Mouse (Mus musculus) MEL (cell line): ENCODE measurements around the gene Armc8.

Experiments used
- CTCF ChIP-seq, 3 experiments: IDR thresholded peaks in 2 of 3; conservative IDR thresholded peaks in 1 of 3; 2 replicates each; pipeline ENCODE4 v1.5.1; 2011 to 2012; ENCODE audit warnings: low read length in 3 of 3, low read depth in 2 of 3, mild to moderate bottlenecking in 2 of 3, improper control_type of control experiment in 1 of 3, inconsistent platforms in 1 of 3, mixed read lengths in 1 of 3, moderate library complexity in 1 of 3; ENCODE audit not compliant: control insufficient read depth in 1 of 3, insufficient read depth in 1 of 3, poor library complexity in 1 of 3, severe bottlenecking in 1 of 3
- E2F4 ChIP-seq: IDR thresholded peaks from 2 replicates; pipeline ENCODE4 v1.6.1; 2011; ENCODE audit warnings: low read depth, low read length, improper control_type of control experiment, borderline replicate concordance
- EP300 ChIP-seq, 2 experiments: IDR thresholded peaks; 2 replicates each; pipeline ENCODE4 v1.6.1; 2011; ENCODE audit warnings: improper control_type of control experiment in 2 of 2, low read length in 2 of 2, low read depth in 1 of 2, mild to moderate bottlenecking in 1 of 2
- HCFC1 ChIP-seq: IDR thresholded peaks from 2 replicates; pipeline ENCODE4 v1.6.1; 2012; ENCODE audit warnings: low read depth, mild to moderate bottlenecking, inconsistent platforms, low read length, improper control_type of control experiment, moderate library complexity
- KAT2A ChIP-seq: conservative IDR thresholded peaks from 2 replicates; pipeline ENCODE4 v1.6.1; 2012; ENCODE audit warnings: low read depth, low read length, improper control_type of control experiment, inconsistent platforms
- POLR2A ChIP-seq, 2 experiments: IDR thresholded peaks; 2 replicates each; pipeline ENCODE4 v1.6.1; 2011 to 2012; ENCODE audit warnings: low read length in 2 of 2, mild to moderate bottlenecking in 2 of 2, control low read depth in 1 of 2, improper control_type of control experiment in 1 of 2, low read depth in 1 of 2, moderate library complexity in 1 of 2; ENCODE audit not compliant: control insufficient read depth in 1 of 2, insufficient read depth in 1 of 2, poor library complexity in 1 of 2
- UBTF ChIP-seq: IDR thresholded peaks from 2 replicates; pipeline ENCODE4 v1.6.1; 2012; ENCODE audit warnings: low read depth, mild to moderate bottlenecking, inconsistent platforms, low read length, improper control_type of control experiment, moderate library complexity, borderline replicate concordance; ENCODE audit not compliant: insufficient read depth
- USF2 ChIP-seq, 2 experiments: IDR thresholded peaks; 2 replicates each; pipeline ENCODE4 v1.6.1; 2011 to 2012; ENCODE audit warnings: improper control_type of control experiment in 2 of 2, low read length in 2 of 2, borderline replicate concordance in 1 of 2, inconsistent platforms in 1 of 2, low read depth in 1 of 2, mild to moderate bottlenecking in 1 of 2; ENCODE audit not compliant: insufficient read depth in 1 of 2
- ZC3H11A ChIP-seq: IDR thresholded peaks from 2 replicates; pipeline ENCODE4 v1.6.1; 2012; ENCODE audit warnings: low read depth, mild to moderate bottlenecking, inconsistent platforms, low read length, improper control_type of control experiment

DNA sequence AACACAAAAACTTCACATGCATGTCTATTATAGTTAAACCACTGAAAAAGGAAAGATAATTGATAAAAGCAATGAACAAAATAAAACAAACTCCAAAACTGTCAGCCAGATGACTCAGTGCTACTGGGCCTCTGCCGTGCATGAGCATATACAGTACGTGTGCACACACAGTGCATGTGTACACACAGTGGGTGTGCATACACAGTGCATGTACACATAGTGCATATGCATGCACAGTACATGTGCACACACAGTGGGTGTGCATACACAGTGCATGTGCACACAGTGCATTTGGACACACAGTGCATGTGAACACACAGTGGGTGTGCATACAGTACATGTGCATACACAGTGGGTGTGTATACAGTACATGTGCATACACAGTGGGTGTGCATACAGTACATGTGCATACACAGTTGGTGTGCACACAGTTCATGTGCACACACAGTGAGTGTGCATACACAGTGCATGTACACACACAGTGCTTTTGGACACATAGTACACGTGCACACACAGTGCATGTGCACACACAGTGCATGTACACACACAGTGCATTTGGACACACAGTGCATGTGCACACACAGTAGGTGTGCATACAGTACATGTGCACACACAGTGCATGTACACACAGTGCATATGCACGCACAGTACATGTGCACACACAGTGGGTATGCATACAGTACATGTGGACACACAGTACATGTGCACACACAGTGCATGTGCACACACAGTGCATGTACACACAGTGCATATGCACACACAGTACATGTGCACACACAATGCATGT, 126.9 kb downstream of the Armc8 start:
- TF ChIP-seq USF2 (IDR thresholded peaks at IDR 0.05; ENCODE audit: borderline replicate concordance in 1 of 2, insufficient read depth in 1 of 2, low read depth in 1 of 2, low read length in 2 of 2) = no peak
- no peak for TF ChIP-seq EP300 (IDR thresholded peaks at IDR 0.05; ENCODE audit: low read depth in 1 of 2, low read length in 2 of 2)
- no peak for TF ChIP-seq POLR2A (IDR thresholded peaks at IDR 0.05; ENCODE audit: control insufficient read depth in 1 of 2, insufficient read depth in 1 of 2, low read depth in 1 of 2, low read length in 2 of 2, poor library complexity in 1 of 2)
- TF ChIP-seq ZC3H11A = no peak
- no peak for TF ChIP-seq E2F4
- no peak for TF ChIP-seq KAT2A
- no peak for TF ChIP-seq HCFC1
- no peak for TF ChIP-seq CTCF (IDR thresholded peaks at IDR 0.05 in 2 of 3, conservative IDR thresholded peaks at IDR 0.05 in 1 of 3; ENCODE audit: control insufficient read depth in 1 of 3, insufficient read depth in 1 of 3, low read depth in 2 of 3, low read length in 3 of 3, poor library complexity in 1 of 3, severe bottlenecking in 1 of 3)
- TF ChIP-seq UBTF = no peak
